Mouse (Mus musculus) left cerebral cortex, postnatal 14 days (tissue): ENCODE results near the gene St6galnac1. TPM values are rescaled to one million over a fixed set of nuclear protein-coding genes. Genes with fewer than 3 reads are reported as not detected.
A peak's percentile ranks its signal among the peaks of the same experiment; 100 is the strongest.
"Not testable (repeated sequence)": the region's sequence is repeated elsewhere in the genome, so short reads cannot be mapped to it uniquely, and the experiment has no call there.

ENCODE experiments used
- DNase-seq, 2 experiments: peaks; one replicate each; pipeline ENCODE4 v3.0.0; 2021 to 2022; ENCODE audit warnings: low spot score in 2 of 2, mixed read lengths in 1 of 2
- intact Hi-C: fragments of 180-260 bp; cut with DNase I; formaldehyde crosslinking; loops from one replicate; pipeline ENCODE4 v1.15.1; 2025
- total RNA-seq, 2 experiments: library from RNA; stranded (reverse); gene quantifications; 2 replicates each; pipeline ENCODE4 v1.2.3; 2021

St6galnac1 gene
- total RNA-seq, 2 experiments from 2014 or later, result not detected

DNA sequence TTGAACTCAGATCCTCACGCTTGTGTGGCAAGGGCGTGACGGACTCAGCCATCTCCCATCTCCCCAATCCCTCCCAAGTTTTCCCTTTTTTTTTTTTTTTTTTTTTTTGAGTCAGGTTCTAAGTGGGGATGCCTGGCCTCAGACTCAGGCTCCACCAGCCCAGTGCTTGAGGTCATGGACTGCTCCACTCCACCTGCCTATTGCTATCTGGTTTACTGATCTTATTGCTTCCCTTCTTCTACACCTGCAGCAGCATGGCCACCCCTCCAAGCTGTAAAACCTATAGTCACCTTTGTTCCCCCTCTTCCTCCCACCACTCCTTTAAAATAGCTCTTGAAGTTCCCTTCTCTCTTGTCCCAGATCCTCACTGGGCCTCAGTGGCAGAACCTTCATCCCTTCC, 28.5 kb downstream of the St6galnac1 start:
- intact Hi-C loops, DNase-seq: not testable (repeated sequence)

DNA sequence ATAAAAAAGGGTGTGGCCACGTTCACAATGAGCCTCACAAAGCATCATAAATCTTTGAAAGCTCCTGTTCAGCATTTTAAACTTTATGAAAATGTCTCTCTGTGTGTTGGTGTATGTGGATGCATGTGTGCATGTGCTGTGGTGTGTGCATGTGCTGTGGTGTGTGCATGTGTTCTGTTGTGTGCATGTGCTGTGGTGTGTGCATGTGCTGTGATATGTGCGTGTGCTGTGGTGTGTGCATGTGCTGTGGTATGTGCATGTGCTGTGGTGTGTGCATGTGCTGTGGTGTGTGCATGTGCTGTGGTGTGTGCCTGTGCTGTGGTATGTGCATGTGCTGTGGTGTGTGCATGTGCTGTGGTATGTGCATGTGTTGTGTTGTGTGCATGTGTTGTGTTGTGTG, 29.9 kb downstream of the St6galnac1 start:
- intact Hi-C loops, DNase-seq: not testable (repeated sequence)

DNA sequence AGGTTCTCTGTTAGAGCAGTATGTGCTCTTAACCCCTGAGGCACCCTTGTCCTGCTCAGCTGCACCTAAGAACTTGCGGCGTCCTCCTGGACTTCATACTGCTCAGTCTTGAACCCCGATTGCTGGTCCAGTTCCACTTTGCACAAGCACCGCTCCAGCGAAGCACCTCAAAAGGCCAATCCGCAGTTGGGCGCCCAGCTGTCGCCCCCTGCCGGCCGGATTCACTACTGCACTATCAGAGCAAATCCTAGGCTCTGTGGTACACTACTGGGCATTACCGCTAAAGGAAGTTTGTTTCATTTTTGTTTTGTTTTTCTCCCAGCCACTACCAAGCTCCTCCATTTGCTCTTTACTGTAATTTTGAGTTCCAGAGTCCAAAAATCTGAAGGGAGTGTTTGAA, 36.9 kb downstream of the St6galnac1 start:
- no peak for DNase-seq
- intact Hi-C loops, result no loop called here

DNA sequence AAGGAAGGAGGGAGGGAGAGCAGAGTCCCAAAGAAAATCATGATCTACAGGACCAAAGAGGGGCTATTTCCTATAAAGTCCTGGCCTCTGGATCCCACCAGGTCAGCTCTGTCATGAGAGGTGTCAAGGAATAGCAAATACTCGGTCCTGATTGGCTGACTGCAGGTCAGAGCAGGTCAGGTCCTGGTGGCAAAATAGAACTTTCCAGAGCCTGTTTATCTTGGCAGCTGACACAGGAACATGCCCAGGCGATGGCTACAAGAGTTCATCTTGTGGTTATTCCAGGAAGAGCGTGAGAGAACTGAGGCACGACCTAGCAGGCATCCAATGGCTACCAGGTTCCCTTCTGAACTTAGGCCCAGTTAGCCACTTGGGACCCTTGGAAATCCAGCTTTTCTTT, 42.8 kb downstream of the St6galnac1 start:
- no peak for DNase-seq
- intact Hi-C loops, result no loop called here

DNA sequence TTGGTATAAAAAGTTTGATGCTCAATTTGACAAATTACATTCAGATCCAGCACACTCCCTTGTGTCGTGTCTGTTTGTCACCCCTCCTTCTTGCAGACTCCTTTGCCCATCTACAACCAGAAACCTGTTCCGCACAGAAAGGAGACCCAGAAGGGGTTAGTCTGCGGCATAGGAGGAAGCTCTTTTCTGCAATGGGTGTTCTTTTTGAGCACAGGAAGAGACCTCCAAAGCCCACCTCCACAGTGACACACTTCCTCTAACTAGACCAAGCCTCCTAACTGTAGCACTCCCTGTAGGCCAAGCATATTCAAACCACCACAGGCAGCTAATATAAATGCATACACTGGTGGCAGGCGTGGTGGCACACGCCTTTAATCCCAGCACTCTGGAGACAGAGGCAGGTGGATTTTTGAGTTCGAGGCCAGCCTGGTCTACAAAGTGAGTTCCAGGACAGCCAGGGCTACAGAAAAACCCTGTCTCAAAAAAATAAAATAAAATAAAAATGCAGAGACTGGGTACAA, 44.2 kb downstream of the St6galnac1 start:
- intact Hi-C loops, DNase-seq: not testable (repeated sequence)

DNA sequence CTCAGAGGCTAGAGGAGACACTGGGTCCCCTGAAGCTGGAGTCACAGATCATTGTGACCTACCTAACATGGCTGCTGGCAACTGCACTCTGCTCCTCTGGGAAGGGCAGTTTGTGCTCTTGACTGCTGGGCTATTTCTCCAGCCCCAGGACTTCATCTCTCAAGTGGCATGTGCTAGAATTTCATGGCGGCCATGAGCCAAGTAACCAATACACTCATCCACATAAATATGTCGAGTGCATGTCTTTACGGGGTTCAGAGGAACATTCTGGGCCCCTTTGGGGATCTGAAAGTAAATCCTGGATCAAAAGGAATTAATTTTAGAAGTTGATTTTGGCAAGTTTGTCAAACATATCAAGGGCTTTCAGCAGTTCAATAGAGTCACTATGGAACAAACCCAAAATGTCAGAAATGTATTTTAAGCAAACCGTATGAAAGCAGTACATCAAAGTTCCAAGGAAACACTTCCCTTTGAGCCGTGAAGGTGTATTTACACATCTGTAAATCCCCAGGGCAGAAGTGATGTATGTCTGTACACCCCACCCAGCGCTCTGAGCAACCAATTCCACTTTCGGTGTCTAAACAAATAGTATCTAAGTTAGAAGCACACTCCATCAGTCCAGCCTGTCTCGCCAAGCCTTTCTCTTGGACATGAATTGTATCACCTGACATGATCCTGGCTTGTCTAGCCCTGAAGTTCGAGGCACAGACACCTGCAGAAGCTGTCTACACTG, 45.9 kb downstream of the St6galnac1 start:
- no peak for DNase-seq
- intact Hi-C loops, result no loop called here

DNA sequence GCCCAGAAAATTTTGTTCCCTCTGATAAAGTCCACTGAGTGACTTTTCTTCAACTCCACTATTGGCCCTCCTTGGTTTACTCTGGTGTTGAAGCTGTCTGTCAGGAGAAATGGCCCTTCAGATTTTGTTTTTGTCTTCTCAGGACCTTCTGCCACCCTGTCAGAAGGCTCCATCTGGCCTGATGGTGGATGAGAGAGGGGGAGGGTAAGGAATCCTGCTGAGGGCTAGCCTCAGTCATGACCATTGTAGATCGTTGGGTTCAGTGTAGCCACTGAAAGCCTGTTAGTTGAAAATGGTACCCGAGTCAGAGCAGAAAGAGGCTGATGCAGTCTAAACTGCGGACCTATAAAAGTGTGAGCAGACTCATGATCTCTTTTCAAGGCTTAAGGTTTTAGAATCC, 49.2 kb downstream of the St6galnac1 start:
- intact Hi-C loops, result no loop called here
- no peak for DNase-seq

DNA sequence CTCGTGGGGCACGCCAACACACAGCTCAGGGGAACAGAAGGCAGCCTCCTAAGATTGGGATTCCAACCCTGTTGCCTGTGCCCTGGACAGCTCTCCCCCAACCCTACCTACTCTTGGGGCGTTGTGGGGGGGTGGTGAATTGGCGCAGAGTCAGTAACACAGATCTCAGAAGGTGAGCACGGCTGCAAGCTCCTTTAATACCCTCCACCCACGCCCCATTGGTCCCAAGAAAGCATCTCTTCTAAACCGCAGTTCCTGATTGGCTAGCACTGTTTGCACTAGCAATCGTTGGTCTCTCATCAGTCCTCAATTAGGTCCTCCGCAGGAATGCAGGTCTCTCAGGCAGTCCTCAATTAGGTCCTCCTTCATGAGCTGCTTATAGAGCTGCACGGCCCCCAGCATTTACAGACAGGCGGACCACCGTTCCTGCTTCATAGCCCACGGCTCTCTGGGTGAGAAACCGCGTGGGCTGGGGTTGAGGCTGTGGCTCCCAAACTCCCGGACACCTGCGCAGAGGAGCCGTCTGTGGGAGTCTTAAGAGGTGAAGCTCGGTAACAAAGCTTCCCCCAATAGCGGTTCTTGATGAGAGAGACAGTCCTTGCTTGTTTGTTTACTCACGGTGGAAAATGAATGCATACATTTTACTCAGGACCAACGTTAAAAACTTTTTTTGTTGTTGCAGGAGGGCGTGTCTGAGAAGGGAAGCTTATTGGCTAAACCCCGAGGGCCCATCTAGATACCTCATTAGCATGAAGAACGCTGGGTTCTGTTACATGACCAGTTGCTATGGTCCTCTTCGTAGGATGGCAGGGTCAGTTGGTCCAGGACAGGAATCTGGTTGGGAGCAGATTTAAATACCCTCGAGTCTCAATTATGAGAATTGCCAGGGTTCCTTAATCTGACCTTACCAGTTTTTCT, 50.0 kb downstream of the St6galnac1 start:
- peak in 1 of 2 experiments; percentile 9 for DNase-seq
- intact Hi-C loops, result no loop called here

DNA sequence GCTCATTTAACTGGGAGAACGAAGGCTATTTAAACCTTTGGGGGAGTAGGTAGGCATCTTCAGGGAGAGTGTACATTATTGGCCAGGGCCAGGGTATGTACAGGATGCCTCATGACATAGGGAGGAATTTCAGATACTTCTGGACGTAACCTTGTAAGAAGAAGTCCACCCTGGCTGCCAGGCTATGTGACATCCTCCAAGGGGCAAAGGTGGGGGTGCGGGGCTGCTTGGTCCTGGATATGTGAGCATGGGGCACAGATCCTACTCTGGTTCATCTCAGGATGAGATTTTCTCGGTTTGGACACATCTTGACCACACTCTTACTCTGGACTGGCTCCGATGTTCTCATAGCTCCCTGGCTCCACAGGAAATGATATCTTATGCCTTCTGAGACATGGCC, 52.2 kb downstream of the St6galnac1 start:
- intact Hi-C loops, result no loop called here
- no peak for DNase-seq

DNA sequence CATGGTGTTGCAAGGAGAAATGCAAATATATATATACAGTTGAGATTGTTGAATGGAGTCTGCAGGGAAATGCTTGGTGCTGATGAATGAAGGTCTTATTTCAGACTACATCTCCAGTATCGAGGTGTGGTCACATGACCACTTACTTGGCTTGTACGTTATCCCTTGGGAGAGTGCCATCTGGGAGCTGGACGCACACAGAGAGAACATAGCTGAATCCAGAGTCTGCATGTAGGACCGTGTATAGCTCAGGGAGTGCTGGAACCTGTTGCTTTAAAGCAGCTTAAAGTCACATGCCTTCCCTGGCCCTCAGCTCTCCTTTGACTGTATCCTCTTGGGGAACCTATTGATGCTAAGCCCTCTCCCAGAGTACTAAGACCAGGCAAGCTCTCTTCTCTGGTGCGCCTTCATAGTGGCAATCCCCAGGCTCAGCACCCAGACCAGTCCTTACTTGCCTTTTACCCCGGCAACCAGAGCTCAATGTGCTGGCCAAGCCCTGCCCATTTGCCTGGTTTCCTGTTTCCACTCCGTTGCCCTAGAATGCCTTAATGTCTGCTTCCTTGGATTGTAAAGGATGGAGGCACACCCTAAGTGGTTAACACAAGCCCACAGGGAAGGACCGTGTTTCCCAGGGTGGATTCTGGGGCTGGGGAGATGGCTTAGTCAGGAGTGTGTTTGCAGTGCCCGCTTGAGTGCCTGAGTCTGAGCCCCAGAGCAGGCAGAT, 53.6 kb downstream of the St6galnac1 start:
- no peak for DNase-seq
- intact Hi-C loops, result no loop called here

DNA sequence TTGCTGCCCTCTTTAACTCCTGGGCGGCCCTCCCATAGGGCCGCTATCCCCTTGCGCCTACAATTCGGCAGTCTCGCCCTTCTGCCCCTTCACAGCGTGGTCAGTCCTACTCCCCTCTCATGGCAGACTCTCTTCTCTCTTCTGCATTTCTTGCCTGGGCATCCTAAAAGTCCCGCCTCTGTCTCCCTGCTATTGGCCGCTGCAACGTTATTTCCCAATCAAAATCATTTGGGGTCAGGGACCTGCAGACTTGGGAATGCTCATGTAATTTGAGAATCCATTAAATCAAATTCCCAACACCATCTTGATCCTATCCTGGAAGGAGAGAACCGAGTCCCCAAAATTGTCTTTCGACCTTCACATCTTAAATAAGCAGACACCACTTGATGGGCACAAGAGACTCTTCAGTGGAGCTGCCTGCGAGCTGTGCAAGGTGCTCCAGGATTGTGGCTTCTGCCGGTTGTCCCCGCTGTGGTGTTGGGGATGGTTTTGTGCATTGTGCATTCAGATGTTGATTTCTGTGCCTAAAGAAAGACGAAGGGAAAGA, 54.9 kb downstream of the St6galnac1 start:
- intact Hi-C loops, result no loop called here
- DNase-seq, result no peak

Other genes starting within 250 kb of the St6galnac1 start
- gene Sphk1, start 244.6 kb downstream of the St6galnac1 start, total RNA-seq, result 1 to 10 TPM; 4.7 to 5.9 TPM
- gene Ube2o, start 194.1 kb downstream of the St6galnac1 start, total RNA-seq, result 100 to 1,000 TPM; 134 to 139 TPM
- gene Aanat, start 189.1 kb downstream of the St6galnac1 start, total RNA-seq, result under 1 TPM; 0.34 to 0.35 TPM
- gene Rhbdf2, start 148.5 kb downstream of the St6galnac1 start, total RNA-seq, result 1 to 10 TPM; 1.5 to 1.9 TPM
- gene Prcd, start 122.0 kb downstream of the St6galnac1 start, total RNA-seq, result 1 to 10 TPM; 2.8 to 3.0 TPM
- 10 to 100 TPM; 26.7 to 34.7 TPM for gene Cygb, start 121.2 kb downstream of the St6galnac1 start, total RNA-seq
- 10 to 100 TPM; 14.9 to 15.9 TPM for gene Mxra7, start 52.5 kb upstream of the St6galnac1 start, total RNA-seq
- 10 to 100 TPM; 25.8 to 28.4 TPM for gene Mettl23, start 67.8 kb upstream of the St6galnac1 start, total RNA-seq
- gene Jmjd6, start 67.9 kb upstream of the St6galnac1 start, total RNA-seq, result 10 to 100 TPM; 25.4 to 30.2 TPM
- 10 to 100 TPM; 36.9 to 45.9 TPM for gene Mfsd11, start 76.9 kb upstream of the St6galnac1 start, total RNA-seq
- 100 to 1,000 TPM; 161 to 168 TPM for gene Srsf2, start 77.6 kb upstream of the St6galnac1 start, total RNA-seq
- 10 to 100 TPM; 80.0 to 86.1 TPM for gene Mgat5b, start 143.4 kb upstream of the St6galnac1 start, total RNA-seq